Mouse (Mus musculus): ENCODE measurements around the gene Fam168a. TPM values are rescaled to one million over a fixed set of nuclear protein-coding genes. Genes with fewer than 3 reads are reported as not detected.

The Fam168a gene
- total and polyA plus RNA-seq, 3 experiments, result 3.1 to 19.2 TPM; not detected in 1

DNA sequence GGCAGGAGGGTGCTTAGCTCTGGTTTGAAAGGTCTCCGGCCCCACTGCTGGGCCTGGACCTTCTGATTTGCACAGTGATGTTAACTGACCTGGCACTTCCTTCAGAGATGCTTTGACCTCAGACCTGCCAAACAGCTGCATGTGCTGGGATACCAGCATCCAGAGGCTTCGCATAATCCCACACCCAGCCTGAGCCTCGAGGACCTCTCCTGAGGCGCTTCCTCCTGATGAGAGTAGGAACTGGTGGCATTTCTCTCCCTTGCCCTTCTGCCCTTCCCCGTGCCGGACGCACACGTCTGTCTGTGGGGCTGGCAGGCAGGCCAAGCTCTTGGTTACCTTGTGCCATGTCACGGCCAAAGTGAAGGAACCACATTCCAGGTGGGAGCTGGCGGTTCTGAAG, 130.2 kb downstream of the Fam168a start:
- Histone ChIP-seq H3K4me1 (ENCODE audit: control insufficient read depth in 1 of 2, insufficient read depth in 2 of 2, low read length in 2 of 2) (peaks cover 5 to 21% of the 10 kb centered on the region in 2 experiments), H3K9me3 (replicated peaks; ENCODE audit: insufficient read depth, low read length) (no peaks in the 10 kb centered on the region), H3K9ac (ENCODE audit: control insufficient read depth, low read depth, low read length, poor library complexity, severe bottlenecking) (no peak overlapping the region), H3K27me3 (ENCODE audit: control insufficient read depth in 1 of 2, insufficient read depth in 2 of 2, low read length in 2 of 2) (no peaks in the 10 kb centered on the region), H3K27ac (ENCODE audit: control insufficient read depth, low read depth, low read length) (no peak overlapping the region), H3K36me3 (ENCODE audit: control insufficient read depth in 1 of 2, insufficient read depth in 2 of 2, low read length in 2 of 2) (peaks cover 0 to 11% of the 10 kb centered on the region in 2 experiments; a peak in 2 of 4 replicates), H3K4me3 (ENCODE audit: control insufficient read depth in 1 of 2, insufficient read depth in 1 of 2, low read depth in 2 of 2, low read length in 2 of 2) (no peak overlapping the region), H3K79me2 (ENCODE audit: control insufficient read depth, insufficient read depth, low read length, poor library complexity) (no peaks in the 10 kb centered on the region)
- no peak for DNase-seq (ENCODE audit: low read depth, low spot score)
- TF ChIP-seq NRF1 (IDR thresholded peaks at IDR 0.05; ENCODE audit: insufficient read depth, low read depth, low read length, poor library complexity, severe bottlenecking) (no peak), KAT2A (conservative IDR thresholded peaks at IDR 0.05; ENCODE audit: low read depth, low read length) (no peak), MYB (IDR thresholded peaks at IDR 0.05; ENCODE audit: low read depth, low read length) (no peak), TBP (IDR thresholded peaks at IDR 0.05; ENCODE audit: low read depth, low read length) (no peak), ZC3H11A (IDR thresholded peaks at IDR 0.05; ENCODE audit: low read depth, low read length) (no peak), USF1 (IDR thresholded peaks at IDR 0.05; ENCODE audit: low read depth, low read length) (no peak), MXI1 (IDR thresholded peaks at IDR 0.05; ENCODE audit: low read depth, low read length) (no peak), POLR2AphosphoS5 (IDR thresholded peaks at IDR 0.05; ENCODE audit: borderline replicate concordance, low read depth, low read length) (no peak), MAZ (IDR thresholded peaks at IDR 0.05; ENCODE audit: low read depth, low read length) (no peak), UBTF (IDR thresholded peaks at IDR 0.05; ENCODE audit: borderline replicate concordance, insufficient read depth, low read depth, low read length) (no peak), MEF2A (IDR thresholded peaks at IDR 0.05; ENCODE audit: extremely low read depth, insufficient replicate concordance, low read depth, low read length, poor library complexity, severe bottlenecking) (no peak), MAFK (IDR thresholded peaks at IDR 0.05; ENCODE audit: borderline replicate concordance, low read depth, low read length) (no peak), ELF1 (IDR thresholded peaks at IDR 0.05; ENCODE audit: low read depth, low read length) (no peak), CHD1 (IDR thresholded peaks at IDR 0.05; ENCODE audit: low read depth, low read length) (no peak), RCOR1 (IDR thresholded peaks at IDR 0.05; ENCODE audit: low read depth, low read length) (no peak), USF2 (IDR thresholded peaks at IDR 0.05; ENCODE audit: borderline replicate concordance in 1 of 2, insufficient read depth in 1 of 2, low read depth in 1 of 2, low read length in 2 of 2) (no peak), POLR2A (IDR thresholded peaks at IDR 0.05; ENCODE audit: control insufficient read depth in 1 of 2, insufficient read depth in 1 of 2, low read depth in 1 of 2, low read length in 2 of 2, poor library complexity in 1 of 2) (no peak), GATA1 (IDR thresholded peaks at IDR 0.05; ENCODE audit: low read depth, low read length) (no peak)

DNA sequence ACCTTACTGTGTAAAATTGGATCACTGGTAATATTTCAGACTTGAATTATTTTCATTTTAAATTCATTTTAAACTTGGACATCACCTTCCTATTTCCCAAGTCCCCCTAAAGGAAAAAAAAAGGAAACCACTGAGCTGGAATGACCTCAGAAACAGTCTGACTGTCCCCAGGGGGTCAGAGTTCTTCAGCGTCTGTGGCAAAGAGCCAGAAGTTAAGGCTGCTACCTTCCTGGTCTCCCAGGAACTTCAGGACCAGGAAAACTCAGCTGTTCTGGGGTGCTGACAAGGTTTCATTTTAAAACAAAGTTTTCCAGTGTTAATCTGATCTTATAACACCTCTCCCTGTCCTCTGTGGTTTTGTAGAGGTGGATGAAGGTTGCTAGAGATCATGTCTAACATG, 131.3 kb downstream of the Fam168a start:
- Histone ChIP-seq H3K4me1 (ENCODE audit: control insufficient read depth in 1 of 2, insufficient read depth in 2 of 2, low read length in 2 of 2) (peaks cover 5 to 21% of the 10 kb centered on the region in 2 experiments), H3K9ac (ENCODE audit: control insufficient read depth, low read depth, low read length, poor library complexity, severe bottlenecking) (no peak overlapping the region), H3K36me3 (ENCODE audit: control insufficient read depth in 1 of 2, insufficient read depth in 2 of 2, low read length in 2 of 2) (peaks cover 0 to 11% of the 10 kb centered on the region in 2 experiments; a peak in 2 of 4 replicates), H3K27ac (ENCODE audit: control insufficient read depth, low read depth, low read length) (no peak overlapping the region), H3K9me3 (replicated peaks; ENCODE audit: insufficient read depth, low read length) (no peaks in the 10 kb centered on the region), H3K27me3 (ENCODE audit: control insufficient read depth in 1 of 2, insufficient read depth in 2 of 2, low read length in 2 of 2) (no peaks in the 10 kb centered on the region), H3K4me3 (ENCODE audit: control insufficient read depth in 1 of 2, insufficient read depth in 1 of 2, low read depth in 2 of 2, low read length in 2 of 2) (no peak overlapping the region), H3K79me2 (ENCODE audit: control insufficient read depth, insufficient read depth, low read length, poor library complexity) (no peaks in the 10 kb centered on the region)
- no peak for DNase-seq (ENCODE audit: low read depth, low spot score)
- TF ChIP-seq ZNF384 (IDR thresholded peaks at IDR 0.05; ENCODE audit: low read depth, low read length), result no peak
- TF ChIP-seq RAD21 (IDR thresholded peaks at IDR 0.05; ENCODE audit: low read depth, low read length), result no peak
- TF ChIP-seq POLR2AphosphoS2 (IDR thresholded peaks at IDR 0.05; ENCODE audit: low read length), result no peak
- TF ChIP-seq E2F4 (IDR thresholded peaks at IDR 0.05; ENCODE audit: borderline replicate concordance, low read depth, low read length), result no peak
- TF ChIP-seq NELFE (IDR thresholded peaks at IDR 0.05; ENCODE audit: low read depth, low read length), result no peak
- TF ChIP-seq ZMIZ1 (IDR thresholded peaks at IDR 0.05; ENCODE audit: low read depth, low read length), result no peak
- no peak for TF ChIP-seq MEF2A (IDR thresholded peaks at IDR 0.05; ENCODE audit: extremely low read depth, insufficient replicate concordance, low read depth, low read length, poor library complexity, severe bottlenecking)
- no peak for TF ChIP-seq TCF12 (IDR thresholded peaks at IDR 0.05; ENCODE audit: low read depth, low read length)
- TF ChIP-seq JUND (IDR thresholded peaks at IDR 0.05; ENCODE audit: low read depth, low read length), result no peak
- no peak for TF ChIP-seq ELF1 (IDR thresholded peaks at IDR 0.05; ENCODE audit: low read depth, low read length)
- no peak for TF ChIP-seq MAFK (IDR thresholded peaks at IDR 0.05; ENCODE audit: borderline replicate concordance, low read depth, low read length)
- TF ChIP-seq KAT2A (conservative IDR thresholded peaks at IDR 0.05; ENCODE audit: low read depth, low read length), result no peak
- no peak for TF ChIP-seq MAX (IDR thresholded peaks at IDR 0.05; ENCODE audit: low read length)
- TF ChIP-seq ZKSCAN1 (IDR thresholded peaks at IDR 0.05; ENCODE audit: low read depth, low read length), result no peak
- no peak for TF ChIP-seq HCFC1 (IDR thresholded peaks at IDR 0.05; ENCODE audit: low read depth, low read length)
- TF ChIP-seq GATA1 (IDR thresholded peaks at IDR 0.05; ENCODE audit: low read depth, low read length), result no peak
- no peak for TF ChIP-seq POLR2A (IDR thresholded peaks at IDR 0.05; ENCODE audit: control insufficient read depth in 1 of 2, insufficient read depth in 1 of 2, low read depth in 1 of 2, low read length in 2 of 2, poor library complexity in 1 of 2)
